Mouse (Mus musculus): ENCODE data around the gene Slc12a8.

Slc12a8 gene

DNA sequence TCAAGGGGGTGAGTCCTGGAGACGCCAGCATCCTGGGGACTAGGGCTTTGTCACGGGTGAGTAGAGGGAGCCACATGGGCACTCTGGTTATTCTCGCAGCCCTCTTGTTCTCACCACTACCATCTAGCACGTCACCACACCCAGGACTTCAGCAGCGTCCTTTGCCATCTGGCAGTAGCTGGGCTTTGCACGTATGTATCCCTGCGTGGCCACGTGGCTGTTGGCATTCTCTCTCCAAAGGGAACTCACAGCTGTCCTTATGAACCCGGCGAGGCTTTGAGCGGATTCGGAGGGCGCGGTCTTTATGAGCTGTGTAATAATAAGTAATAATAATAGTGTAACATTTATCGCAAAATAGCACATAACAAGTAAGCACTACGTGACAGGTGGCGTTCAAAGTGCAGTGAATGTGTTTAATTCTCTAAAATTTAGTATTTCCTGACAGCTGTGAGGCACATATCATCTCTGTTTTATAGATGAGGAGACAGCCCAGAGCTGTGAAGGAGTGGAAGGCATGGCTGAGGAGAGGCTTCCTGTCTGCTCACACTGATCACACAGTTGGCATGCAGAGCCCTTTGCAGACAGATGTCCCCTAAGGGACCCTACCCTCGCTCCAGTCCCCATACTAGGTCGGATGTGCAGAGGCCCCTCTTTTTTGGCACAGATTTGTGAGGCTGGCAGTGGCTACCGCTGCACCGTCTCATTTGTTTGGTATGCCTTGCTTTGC is 20.5 kb downstream of the Slc12a8 start:
- DNase-seq (ENCODE audit: low read depth, low spot score), result no peak

DNA sequence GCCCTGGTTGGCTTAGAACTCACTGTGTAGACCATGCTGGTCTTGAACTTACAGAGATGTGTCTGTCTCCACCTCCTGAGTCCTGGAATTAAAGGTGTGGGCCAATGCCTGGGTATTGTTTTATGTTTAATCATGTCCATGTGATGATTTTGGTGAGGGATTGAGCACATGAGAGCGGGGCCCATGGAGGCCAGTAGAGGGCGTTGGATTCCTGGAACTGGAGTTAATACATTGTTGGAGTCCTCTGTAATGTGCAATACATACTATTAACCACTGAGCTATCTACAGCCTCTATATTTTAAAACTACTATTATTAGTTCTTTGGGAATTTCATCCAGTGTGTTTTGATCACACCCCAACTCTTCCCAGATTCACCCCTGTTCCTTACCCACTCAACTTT is 27.2 kb downstream of the Slc12a8 start:
- no peak for DNase-seq (ENCODE audit: low read depth, low spot score)

- no peak for DNase-seq (ENCODE audit: low read depth, low spot score)
These were observed 28.4 kb downstream of the Slc12a8 start for GRCm38 (mm10) chr16:33545530-33545929.

GRCm38 (mm10) chr16:33553689-33554342 is 36.7 kb downstream of the Slc12a8 start:
- DNase-seq (ENCODE audit: low read depth, low spot score), result no peak

DNA sequence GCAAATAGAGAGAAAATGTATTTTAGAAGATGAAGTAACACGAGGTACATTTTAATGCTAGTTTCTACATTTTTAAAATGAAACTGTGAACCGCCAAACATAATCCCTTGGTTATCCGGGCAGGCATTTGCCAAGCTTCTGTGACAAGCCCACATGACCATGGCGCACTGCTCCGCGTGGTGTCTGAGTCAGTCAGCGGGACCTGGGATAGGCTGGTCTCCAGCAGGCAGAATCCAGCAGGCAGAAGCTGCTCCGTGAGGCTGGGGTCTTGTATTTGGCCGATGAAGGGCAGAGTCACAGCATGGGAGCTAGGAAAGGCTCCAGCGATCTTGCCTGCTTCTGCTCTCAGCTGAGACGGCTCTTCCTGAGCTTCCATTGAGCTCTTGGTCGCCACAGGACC is 41.0 kb downstream of the Slc12a8 start:
- DNase-seq (ENCODE audit: low read depth, low spot score), result no peak

GRCm38 (mm10) chr16:33560281-33560680 is 43.2 kb downstream of the Slc12a8 start:
- peak; percentile 76 for DNase-seq (ENCODE audit: low read depth, low spot score)

DNA sequence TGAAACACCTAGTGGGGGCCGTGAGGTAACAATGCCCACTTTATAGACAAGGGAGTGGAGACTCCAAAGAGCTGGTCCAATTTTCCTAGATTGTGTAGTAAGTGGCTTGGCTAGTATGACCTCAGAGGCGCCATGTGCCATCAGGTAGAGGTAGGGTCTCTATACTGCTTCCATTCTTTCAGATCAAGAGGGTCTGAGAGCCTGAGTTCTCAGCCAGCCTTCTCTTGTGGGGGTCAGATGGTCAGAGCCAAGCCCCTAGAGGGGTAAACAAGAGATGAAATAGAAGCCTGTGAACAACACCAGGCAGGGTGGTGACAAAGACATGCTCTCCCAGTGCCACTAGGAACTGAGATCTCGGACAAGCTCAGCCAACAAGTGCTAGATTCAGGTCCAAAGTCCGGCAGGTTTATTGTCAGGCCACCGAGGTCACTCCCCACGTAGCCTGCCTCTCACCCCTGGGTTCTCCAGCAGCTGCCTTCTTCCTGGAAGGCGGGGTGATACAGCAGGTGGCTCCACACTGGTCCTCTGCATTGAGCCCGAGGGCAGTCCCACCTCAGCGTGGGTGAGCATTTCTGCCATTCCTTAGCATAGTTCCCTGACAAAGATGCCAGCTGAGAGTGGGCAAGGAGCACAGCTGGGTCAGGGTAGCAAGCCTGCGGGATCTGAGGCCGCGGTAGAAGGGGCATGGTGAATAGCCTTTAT is 44.3 kb downstream of the Slc12a8 start:
- DNase-seq (ENCODE audit: low read depth, low spot score), result no peak

DNA sequence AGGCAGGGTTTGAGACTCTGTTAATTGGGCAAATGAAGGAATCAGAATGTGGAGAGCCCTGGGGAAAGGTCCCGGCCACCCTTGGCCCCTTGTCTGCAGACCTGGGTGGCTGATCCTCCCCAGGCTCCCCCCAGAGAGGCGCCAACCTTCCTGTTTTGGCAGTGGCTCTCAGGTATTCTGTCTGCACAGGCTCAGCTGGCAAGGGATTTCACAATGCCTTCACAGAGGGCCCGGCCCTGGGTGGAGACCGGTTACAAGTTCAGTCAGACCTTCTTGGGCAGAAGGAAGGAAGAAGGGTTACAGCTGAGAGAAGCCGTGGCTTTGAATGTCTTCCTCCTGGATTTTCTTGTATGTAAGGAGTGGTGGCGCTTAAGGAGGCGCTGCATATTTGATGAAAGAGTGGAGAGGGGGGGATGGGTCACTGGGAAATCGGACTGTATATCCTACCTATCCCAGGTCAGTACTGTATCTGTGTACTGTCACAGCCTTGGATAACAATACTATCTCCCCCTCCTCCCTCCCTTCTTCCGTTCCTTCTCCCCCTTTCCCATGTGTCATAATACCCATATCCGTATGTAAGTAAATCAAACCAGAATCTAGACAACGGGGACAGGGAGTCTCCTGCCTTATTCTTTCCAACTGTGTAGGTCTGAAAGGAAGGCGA is 45.9 kb downstream of the Slc12a8 start:
- no peak for DNase-seq (ENCODE audit: low read depth, low spot score)

- DNase-seq (ENCODE audit: low read depth, low spot score), result no peak
These were observed 46.4 kb downstream of the Slc12a8 start for GRCm38 (mm10) chr16:33563538-33564013.

- no peak for DNase-seq (ENCODE audit: low read depth, low spot score)
These were observed 49.3 kb downstream of the Slc12a8 start for GRCm38 (mm10) chr16:33566467-33566866.

DNA sequence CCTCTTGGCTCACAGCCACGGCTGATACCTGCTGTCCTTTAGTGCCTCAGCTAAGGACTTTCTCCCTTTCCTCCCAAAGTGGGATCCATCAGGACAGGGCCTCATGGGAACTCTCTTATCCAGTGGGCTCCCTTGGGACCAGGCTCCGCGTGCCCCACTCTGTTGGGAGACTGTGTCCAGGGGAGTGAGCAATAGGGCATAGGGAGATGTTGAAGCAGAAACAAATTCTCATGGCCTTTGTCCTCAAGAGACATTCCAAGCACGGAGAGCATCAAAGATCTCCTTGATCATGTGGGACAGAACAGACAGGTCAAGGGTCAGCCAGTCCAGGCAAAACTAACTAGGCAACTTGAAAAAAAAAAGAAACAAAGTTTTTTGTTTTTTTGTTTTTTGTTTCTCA is 50.6 kb downstream of the Slc12a8 start:
- DNase-seq (ENCODE audit: low read depth, low spot score), result no peak

DNA sequence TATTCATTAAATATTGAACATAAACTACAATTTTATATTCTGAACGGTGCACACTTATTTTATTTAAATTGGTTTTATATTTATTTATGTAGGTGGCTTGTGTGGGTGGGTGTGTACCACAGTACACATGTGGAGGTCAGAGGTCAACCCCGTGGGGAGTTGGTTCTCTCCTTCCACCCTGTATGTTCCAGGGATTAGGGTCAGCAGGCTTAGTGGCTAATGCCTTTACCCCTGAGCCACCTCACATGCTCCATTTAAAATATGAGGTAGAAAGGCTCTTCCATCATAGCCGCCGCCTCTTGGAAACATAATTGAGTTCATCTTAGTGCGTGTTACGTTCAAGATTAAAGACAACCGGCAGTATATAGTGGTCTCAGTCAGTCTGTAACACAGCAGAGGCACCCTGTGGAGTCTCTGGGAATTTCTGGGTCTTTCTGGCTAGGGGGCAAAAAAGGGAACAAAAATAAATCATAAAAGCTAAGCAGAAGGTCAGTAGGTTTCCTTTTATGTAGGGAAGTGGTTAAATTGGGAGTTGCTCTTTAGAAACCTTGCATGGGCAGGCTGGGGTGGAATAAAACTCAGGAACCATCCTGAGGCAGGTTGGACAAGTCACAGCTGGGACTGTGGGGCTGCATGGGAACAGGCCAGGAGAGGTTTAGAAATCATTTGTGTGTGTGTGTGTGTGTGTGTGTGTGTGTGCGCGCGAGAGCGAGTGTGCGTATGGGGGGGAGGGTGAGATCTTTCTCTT is 51.3 kb downstream of the Slc12a8 start:
- no peak for DNase-seq (ENCODE audit: low read depth, low spot score)

DNA sequence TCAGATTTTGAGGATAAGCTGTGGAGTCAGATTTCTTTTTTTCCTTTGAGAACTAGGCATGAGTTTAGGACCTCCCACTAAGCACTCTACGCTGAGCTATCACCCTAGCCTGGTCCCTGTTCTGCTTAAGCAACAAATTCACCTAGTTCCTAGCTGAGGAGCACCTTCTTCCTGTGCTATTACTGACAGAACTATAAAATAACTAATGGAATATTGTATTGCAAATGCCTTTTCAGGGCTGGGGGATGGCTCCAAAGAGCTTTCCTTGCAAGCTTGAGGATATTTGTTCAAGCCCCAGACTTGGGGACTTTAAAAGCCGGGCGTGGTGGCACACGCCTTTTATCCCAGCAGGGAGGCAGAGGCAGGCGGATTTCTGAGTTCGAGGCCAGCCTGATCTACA is 55.5 kb downstream of the Slc12a8 start:
- no peak for DNase-seq (ENCODE audit: low read depth, low spot score)

GRCm38 (mm10) chr16:33573703-33574102 is 56.6 kb downstream of the Slc12a8 start:
- no peak for DNase-seq (ENCODE audit: low read depth, low spot score)

GRCm38 (mm10) chr16:33575728-33576127 is 58.6 kb downstream of the Slc12a8 start:
- DNase-seq (ENCODE audit: low read depth, low spot score), result no peak

GRCm38 (mm10) chr16:33576271-33577189 is 59.4 kb downstream of the Slc12a8 start:
- no peak for DNase-seq (ENCODE audit: low read depth, low spot score)

- no peak for DNase-seq (ENCODE audit: low read depth, low spot score)
These were observed 61.3 kb downstream of the Slc12a8 start for GRCm38 (mm10) chr16:33578462-33578861.

GRCm38 (mm10) chr16:33580331-33580730 is 63.2 kb downstream of the Slc12a8 start:
- DNase-seq (ENCODE audit: low read depth, low spot score), result no peak

GRCm38 (mm10) chr16:33580736-33581241 is 63.7 kb downstream of the Slc12a8 start:
- DNase-seq (ENCODE audit: low read depth, low spot score), result no peak

DNA sequence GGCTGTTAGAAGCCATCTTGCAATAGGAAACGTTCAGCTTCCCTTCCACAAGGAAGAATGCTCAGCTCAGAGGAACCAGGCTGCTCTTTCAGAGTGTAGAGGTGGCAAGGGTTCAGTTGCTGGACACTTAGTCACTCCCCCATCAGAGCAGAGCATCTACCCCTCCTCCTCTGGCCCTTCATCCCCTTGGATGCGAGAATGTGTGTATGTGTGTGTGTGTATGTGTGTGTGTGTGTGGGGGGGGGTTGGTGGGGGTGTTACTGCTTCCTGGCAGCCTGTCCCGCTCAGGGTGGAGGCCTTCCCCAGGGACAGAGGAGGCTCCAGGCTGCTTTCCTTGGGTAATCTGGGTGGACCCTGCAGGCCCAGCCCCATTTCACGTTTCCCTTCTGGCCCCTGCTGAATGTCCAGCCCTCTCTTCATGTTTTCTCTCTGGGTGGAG is 64.6 kb downstream of the Slc12a8 start:
- DNase-seq (ENCODE audit: low read depth, low spot score), result no peak

Data from WW6 (cell line).